Mouse (Mus musculus) kidney, postnatal 10 days (tissue): ENCODE data around the gene Zfp365.

Experiments
- DNase-seq: peaks from one replicate; pipeline ENCODE4 v3.0.0; 2021; ENCODE audit warnings: mixed read lengths

The Zfp365 gene

DNA sequence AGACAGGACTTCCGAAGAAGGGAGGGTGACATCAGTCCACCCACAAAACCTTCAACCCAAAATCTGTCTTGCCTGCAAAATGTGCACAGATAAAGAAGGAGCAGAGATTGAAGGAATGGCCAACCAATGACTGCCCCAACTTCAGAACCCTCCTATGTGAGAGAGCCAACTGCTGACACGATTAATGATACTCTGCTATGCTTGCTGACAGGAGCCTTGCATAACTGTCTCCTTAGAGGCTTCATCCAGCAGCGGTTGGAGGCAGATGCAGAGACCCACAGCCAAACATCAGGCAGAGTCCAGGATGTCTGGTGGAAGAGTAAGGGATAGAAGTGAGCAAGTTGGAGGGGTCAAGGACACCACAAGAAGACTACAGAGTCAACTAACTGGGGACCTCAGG lies 73.3 kb downstream of the Zfp365 start:
- DNase-seq = no peak

DNA sequence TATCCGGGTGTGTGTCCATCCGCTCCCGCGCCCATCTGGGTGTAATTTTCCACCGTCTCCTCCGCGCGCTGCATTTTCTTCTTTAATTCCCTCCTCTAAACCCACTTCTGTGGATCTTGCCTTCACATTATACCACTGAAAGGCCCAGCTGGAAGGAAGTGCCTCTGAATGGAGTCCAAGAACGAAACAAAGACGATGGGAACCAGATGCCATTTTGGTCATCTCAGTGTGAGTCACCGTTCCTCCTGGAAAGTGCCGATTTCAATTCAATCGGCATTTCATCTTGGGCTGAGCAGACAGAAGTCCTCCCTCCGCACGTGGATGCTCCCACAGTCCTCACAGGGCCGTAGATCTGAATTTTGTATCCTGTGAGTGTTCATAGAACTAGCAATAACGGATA lies 76.0 kb downstream of the Zfp365 start:
- no peak for DNase-seq
